Mouse (Mus musculus) limb, embryonic 14.5 days (tissue): ENCODE results near the gene Ung. TPM values are rescaled to one million over a fixed set of nuclear protein-coding genes. Genes with fewer than 3 reads are reported as not detected.

Source experiments
- ATAC-seq: fragments of 200-750 bp; cut with Nextera tagmentation; 2 replicates; pipeline ENCODE4 v1.8.0; 2017; ENCODE audit warnings: low read depth, moderate number of reproducible peaks, moderate TSS enrichment; ENCODE audit not compliant: low FRiP score
- DNase-seq: peaks from one replicate; pipeline ENCODE4 v3.0.0-alpha.2; 2015; ENCODE audit warnings: low spot score
- H3K27ac ChIP-seq: fragments of 300-500 bp; sonication (generic); replicated peaks from 2 replicates; pipeline ENCODE4 v1.5.1; 2014; ENCODE audit warnings: low read depth, mild to moderate bottlenecking, low read length, moderate library complexity, mixed read lengths
- H3K27me3 ChIP-seq: fragments of 300-500 bp; sonication (generic); 2 replicates; pipeline ENCODE4 v1.6.1; 2014; ENCODE audit warnings: low read length, mixed read lengths; ENCODE audit not compliant: control insufficient read depth, insufficient read depth
- H3K36me3 ChIP-seq: fragments of 300-500 bp; sonication (generic); 2 replicates; pipeline ENCODE4 v1.6.1; 2014; ENCODE audit warnings: mild to moderate bottlenecking, low read length, moderate library complexity, mixed read lengths; ENCODE audit not compliant: control insufficient read depth, insufficient read depth
- H3K4me1 ChIP-seq: fragments of 300-500 bp; sonication (generic); 2 replicates; pipeline ENCODE4 v1.6.1; 2014; ENCODE audit warnings: antibody characterized with exemption, low read length, mixed read lengths; ENCODE audit not compliant: control insufficient read depth, insufficient read depth
- H3K4me2 ChIP-seq: fragments of 300-500 bp; sonication (generic); replicated peaks from 2 replicates; pipeline ENCODE4 v1.6.1; 2014; ENCODE audit warnings: low read depth, mild to moderate bottlenecking, low read length, moderate library complexity; ENCODE audit not compliant: severe bottlenecking
- H3K4me3 ChIP-seq: fragments of 300-500 bp; sonication (generic); replicated peaks from 2 replicates; pipeline ENCODE4 v1.5.1; 2014; ENCODE audit warnings: low read length
- H3K9ac ChIP-seq: fragments of 300-500 bp; sonication (generic); 2 replicates; pipeline ENCODE4 v1.6.1; 2014; ENCODE audit warnings: mild to moderate bottlenecking, low read depth, low read length, moderate library complexity; ENCODE audit not compliant: severe bottlenecking
- H3K9me3 ChIP-seq: fragments of 300-500 bp; sonication (generic); 2 replicates; pipeline ENCODE4 v1.6.1; 2016; ENCODE audit warnings: low read length; ENCODE audit not compliant: control insufficient read depth
- POLR2A ChIP-seq: fragments of 200-500 bp; IDR thresholded peaks from 2 replicates; pipeline ENCODE4 v1.8.0; 2012; ENCODE audit warnings: inconsistent platforms, mild to moderate bottlenecking, moderate library complexity, borderline replicate concordance; ENCODE audit not compliant: insufficient read depth, insufficient read length; ENCODE audit errors: extremely low read depth
- WGBS: fragments of 180-500 bp; shearing (Covaris S2); extraction: QIAGEN DNeasy Blood & Tissue Kit; methylation state at CpG from one replicate; pipeline ENCODE4 v1.1.7; 2014; 5-methylcytosine and 5-hydroxymethylcytosine counted together
- polyA plus RNA-seq, 2 experiments: library from polyadenylated mRNA; depleted of rRNA in 1 of 2; stranded (reverse) in 1 of 2; unstranded in 1 of 2; fragments of >200 nt; fragmentation: Nextera tagmentation in 1 of 2; extraction: Ambion mirVana in 1 of 2; gene quantifications; 2 replicates each; pipeline versions ENCODE4 v1.2.1 to v1.2.3; 2012 to 2014

Gene Ung
- polyA plus RNA-seq, 2 experiments: 23.7 to 31.4 TPM

- peak; percentile 14; the same call in 1 of the 2 replicates for ATAC-seq
- peak; percentile 23; the same call in 1 of the 2 replicates for TF ChIP-seq POLR2A
- H3K36me3 ChIP-seq: peaks cover 18% of the 10 kb centered on the region
- no peaks in the 10 kb centered on the region for H3K27me3 ChIP-seq
- peaks cover 8% of the 10 kb centered on the region; the same call in 1 of the 2 replicates for H3K4me1 ChIP-seq
- peak; percentile 85 for DNase-seq
- H3K27ac ChIP-seq: peak within 1 kb of the TSS; percentile 90
- H3K9me3 ChIP-seq: no peaks in the 10 kb centered on the region
- H3K4me3 ChIP-seq: peak within 1 kb of the TSS; percentile 46
- peak within 1 kb of the TSS; percentile 65 for H3K4me2 ChIP-seq
- WGBS: under 1% methylated on average over 56 of the region's 69 CpGs
- peak within 1 kb of the TSS; percentile 59 for H3K9ac ChIP-seq
Measured at GRCm38 (mm10) chr5:114127374-114128349, 2.5 kb upstream of the Ung start, which contains the start of gene Alkbh2. Alkbh2 (minus strand) TSS chr5:114128218.

GRCm38 (mm10) chr5:114129550-114130210, 506 bp upstream of the Ung start:
- DNase-seq (no peak), ATAC-seq (no peak)
- Histone ChIP-seq H3K4me3 (peak overlapping the region; percentile 68), H3K27me3 (no peaks in the 10 kb centered on the region), H3K4me1 (peaks cover 8% of the 10 kb centered on the region), H3K36me3 (peaks cover 4% of the 10 kb centered on the region), H3K9ac (no peak overlapping the region), H3K27ac (no peak overlapping the region), H3K4me2 (peak overlapping the region; percentile 93), H3K9me3 (no peaks in the 10 kb centered on the region)
- WGBS: 76% methylated on average over 15 of the region's 15 CpGs
- no peak for TF ChIP-seq POLR2A

DNA sequence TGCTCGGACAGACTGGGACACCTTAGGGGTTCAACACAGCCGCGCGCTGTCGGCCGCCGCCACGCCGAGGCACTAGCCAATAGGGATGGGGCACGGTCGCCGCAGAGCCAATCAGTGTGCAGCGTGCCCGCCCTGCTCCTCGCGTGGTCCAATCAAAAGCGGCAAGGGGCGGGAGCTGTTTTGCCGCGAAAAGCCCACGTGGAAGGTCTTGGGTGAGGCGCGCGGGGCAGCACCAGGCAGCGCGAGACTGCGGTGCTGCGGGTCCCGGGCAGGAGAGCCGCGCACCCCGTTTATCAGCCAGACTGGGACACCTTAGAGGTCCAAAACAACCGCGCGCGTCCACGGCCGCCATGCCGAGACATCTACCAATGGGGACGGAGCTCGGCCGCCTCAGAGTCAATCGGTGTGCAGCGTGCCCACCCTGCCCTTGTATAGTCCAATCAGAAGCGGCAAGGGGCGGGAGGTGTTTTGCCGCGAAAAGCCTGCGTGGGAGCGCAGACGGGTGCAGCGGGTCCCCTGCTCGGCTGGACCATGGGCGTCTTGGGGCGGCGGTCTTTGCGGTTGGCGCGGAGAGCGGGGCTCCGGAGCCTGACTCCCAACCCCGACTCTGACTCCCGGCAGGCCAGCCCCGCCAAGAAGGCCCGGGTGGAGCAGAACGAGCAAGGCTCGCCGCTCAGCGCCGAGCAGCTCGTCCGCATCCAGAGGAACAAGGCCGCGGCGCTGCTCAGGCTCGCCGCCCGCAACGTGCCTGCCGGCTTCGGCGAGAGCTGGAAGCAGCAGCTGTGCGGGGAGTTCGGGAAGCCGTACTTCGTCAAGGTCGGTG, 723 bp downstream of the Ung start:
- Histone ChIP-seq H3K36me3 (peaks cover 12% of the 10 kb centered on the region), H3K4me2 (peak overlapping the region; percentile 93), H3K9me3 (no peaks in the 10 kb centered on the region), H3K4me3 (peak overlapping the region; percentile 68), H3K9ac (peak overlapping the region; percentile 61), H3K27me3 (no peaks in the 10 kb centered on the region), H3K4me1 (peaks cover 8% of the 10 kb centered on the region), H3K27ac (peak overlapping the region; percentile 73)
- ATAC-seq (peak; percentile 98), DNase-seq (peak; percentile 93)
- under 1% methylated on average over 73 of the region's 87 CpGs for WGBS
- TF ChIP-seq POLR2A: 0 out of 2 replicates have a peak, but pooled peaks have one; percentile 16

- H3K4me1 ChIP-seq: peaks cover 8% of the 10 kb centered on the region
- H3K36me3 ChIP-seq: peaks cover 15% of the 10 kb centered on the region
- no peaks in the 10 kb centered on the region for H3K9me3 ChIP-seq
- no peaks in the 10 kb centered on the region for H3K27me3 ChIP-seq
- ATAC-seq: no peak
- peak overlapping the region; percentile 61 for H3K9ac ChIP-seq
- peak; percentile 65 for DNase-seq
- peak overlapping the region; percentile 73 for H3K27ac ChIP-seq
- peak overlapping the region; percentile 93 for H3K4me2 ChIP-seq
- peak overlapping the region; percentile 68 for H3K4me3 ChIP-seq
- TF ChIP-seq POLR2A: no peak
- WGBS: 1% methylated on average over 13 of the region's 15 CpGs
Measured at GRCm38 (mm10) chr5:114131521-114131840, 1.3 kb downstream of the Ung start.
